Mouse (Mus musculus) MN1 (cell line): ENCODE measurements around the gene Pde4d.

Experiments
- DNase-seq: peaks from one replicate; pipeline ENCODE4 v3.0.0-alpha.2; 2016; ENCODE audit warnings: low spot score

Pde4d gene

DNA sequence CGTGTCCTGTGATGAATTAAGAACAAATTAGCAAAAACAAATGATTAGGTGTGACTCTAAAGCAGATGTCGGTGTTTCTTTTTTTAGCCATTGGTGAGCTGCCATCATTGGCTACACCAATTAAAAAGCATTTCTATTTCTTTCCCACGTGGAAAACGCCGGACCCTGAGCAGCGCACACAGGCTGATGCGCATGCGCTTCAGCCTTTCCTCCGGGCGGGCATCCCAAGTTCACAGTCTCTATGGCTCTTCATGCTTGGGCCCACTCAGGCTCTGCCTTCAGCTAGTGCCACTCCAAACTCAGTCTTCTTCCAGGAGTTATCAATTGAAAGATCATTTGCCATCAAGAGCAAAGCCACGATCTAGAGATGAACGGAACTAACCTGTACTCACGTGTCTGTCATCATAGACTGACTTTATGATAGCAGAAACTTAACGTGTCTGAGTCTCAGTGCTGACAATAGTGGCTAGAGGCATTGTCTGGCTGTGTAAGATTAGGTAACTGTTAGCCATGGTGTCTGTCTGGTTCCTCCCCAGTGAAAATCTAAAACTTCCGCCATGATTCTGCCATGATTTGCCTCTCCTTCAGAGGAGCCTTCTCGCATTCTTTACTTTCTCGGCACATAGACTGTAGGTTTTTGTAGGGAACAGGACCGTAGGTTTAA, 1175.8 kb downstream of the Pde4d start:
- no peak for DNase-seq

DNA sequence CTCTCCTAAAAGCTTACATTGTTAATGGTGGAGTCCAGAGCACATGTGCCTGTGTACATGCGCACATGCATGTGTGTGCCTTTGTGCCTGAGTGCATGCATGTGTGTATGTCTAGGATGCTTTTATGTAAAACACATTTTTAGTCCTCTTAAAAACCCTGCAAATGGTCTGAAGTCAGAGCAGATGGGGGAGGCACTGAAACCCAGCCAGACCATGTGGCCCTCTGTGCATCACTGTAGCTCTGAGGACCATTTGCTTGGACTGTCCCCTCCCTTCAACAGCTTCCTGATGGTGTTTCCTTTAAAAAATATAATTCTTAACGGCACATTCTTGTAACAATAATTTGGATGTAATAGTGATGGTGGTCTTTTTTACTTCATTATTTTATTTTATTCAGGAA, 1177.5 kb downstream of the Pde4d start:
- DNase-seq: no peak

DNA sequence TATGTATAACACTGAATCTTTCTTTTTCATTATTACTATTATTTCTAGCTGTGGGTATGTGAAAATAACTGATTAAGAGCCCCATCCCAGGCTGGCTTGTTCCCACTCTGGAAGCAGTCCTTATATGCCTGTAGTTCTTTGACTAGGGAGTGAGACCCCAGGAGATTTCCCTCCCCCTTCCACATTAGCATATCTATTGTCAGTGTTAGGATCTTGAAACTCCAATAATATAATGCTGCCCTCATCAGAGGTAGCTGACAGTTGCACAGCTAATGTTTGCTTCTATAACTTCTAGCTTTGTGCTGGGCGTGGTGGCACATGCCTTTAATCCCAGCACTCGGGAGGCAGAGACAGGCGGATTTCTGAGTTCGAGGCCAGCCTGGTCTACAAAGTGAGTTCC, 1178.9 kb downstream of the Pde4d start:
- DNase-seq: no peak

DNA sequence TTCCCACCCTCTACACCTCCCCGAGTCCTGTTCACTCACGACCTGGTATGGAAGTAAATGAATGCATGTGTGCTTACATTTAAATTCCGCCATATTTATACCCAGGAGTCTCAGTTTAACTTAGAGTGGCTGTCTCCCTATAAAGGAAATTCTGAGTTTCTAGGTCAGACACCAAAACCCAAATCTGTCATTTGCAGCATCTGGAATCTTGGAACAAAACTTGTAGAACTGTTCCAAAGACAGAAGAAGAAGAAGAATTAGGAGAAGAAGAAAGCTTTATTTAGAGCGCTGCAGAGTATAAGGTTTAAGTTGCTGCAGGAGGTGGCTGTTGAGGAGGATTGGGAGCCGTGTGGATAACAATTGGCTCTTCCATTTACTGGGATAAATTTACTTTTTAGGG, 1179.5 kb downstream of the Pde4d start:
- DNase-seq: no peak

DNA sequence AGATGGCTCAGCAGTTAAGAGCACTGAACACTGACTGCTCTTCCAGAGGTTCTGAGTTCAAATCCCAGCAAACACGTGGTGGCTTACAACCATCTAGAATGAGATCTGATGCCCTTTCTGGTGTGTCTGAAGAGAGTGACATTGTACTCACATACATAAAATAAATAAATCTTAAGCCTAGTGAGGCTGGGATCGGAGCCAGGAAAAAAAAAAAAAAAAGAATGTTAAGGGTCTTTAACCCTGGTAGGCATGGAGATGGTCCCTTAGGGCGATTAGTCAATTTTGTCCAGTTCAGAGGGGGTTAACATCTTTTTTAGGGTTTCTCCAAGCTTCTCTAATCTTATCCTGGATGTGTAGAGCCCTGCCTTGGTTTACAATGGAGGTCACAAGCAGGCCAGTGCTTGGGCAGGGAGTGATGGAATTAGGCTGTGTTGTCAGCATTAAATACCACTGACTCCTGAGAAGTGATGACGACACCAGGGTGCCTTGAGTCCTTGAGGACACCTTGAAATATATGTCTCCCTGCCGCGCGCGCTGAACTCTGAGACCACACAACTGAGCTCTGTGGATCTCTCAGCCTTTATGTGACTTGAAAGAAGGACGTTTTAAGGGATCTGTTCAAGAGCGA, 1181.8 kb downstream of the Pde4d start:
- DNase-seq: no peak

DNA sequence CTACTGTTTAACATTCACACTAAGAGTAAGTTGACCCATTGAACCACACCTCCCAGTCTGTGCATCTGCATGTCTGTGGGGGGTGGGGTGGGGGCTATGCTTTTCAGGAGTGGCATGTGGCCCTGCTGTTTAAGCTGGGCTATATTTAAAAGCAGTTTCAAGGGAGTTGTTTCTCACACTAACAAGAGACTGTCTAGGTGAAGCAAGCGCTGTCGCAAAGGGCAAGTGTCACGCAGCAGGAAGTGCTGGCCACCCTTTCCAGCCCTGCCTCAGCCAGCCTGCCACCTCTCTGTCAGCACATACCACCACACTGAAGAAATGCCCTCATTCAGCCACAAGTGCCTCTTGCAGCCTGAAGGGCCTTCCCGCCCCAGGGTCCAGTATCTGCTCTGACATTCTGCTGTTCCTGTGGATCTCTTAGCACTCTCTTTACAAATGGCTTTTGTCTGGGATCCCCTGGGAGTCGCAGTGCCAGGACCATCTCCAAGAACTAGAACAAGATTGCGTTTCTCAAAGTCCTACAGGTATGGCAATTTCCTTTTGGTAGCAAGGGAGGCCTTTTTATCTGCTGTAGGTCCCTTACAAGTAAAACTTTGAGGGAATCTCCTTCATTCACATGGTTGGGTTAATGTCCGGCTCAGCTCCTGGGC, 1182.8 kb downstream of the Pde4d start:
- no peak for DNase-seq

DNA sequence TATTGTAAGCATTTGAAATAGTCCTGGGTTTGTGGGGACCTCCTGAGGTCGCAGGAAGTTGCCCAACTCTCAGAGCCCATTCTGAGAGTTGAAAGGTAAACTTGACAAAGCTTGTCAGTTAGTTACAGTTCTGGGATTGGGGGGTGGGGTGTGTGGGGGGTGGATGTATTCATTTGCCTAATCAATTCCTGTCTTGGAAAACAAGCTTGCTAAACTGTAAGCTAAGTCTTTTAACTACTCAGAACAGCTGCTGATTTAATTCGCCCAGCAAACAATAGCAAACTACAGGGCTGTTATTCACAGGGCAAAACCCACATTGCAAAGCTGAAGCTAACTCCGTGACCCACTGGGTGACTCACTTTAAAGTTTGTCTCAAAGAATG, 1183.3 kb downstream of the Pde4d start:
- DNase-seq: no peak

DNA sequence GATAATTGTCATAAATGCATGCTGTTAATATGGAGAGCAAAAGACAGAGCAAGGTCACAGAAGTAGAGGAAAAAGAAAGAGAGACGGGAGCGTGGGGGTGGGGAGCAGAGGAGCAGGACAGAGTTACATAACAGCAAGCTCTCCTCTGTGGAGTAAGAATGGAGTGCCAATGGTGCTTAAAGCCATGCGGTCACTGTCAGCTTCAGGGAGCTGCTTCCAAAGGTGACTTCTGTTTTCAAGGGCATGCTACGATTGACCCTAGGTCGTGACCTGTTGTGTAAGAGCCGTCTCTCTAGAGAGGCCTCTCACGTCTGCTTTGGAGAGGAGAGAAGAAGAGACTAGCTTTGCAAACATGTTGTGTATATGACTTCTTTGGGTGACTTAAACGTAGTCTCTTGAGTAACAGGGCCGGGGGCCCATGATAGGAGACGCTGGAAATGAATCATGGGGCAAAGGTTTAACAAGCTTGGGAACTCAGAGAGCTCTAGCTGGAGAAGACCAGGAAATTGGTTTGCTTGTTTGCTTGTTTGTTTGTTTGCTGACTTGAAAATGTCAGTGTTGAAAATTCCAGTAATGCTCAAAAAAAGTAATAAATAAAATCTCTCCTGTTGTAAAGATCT, 1186.3 kb downstream of the Pde4d start:
- DNase-seq: no peak

DNA sequence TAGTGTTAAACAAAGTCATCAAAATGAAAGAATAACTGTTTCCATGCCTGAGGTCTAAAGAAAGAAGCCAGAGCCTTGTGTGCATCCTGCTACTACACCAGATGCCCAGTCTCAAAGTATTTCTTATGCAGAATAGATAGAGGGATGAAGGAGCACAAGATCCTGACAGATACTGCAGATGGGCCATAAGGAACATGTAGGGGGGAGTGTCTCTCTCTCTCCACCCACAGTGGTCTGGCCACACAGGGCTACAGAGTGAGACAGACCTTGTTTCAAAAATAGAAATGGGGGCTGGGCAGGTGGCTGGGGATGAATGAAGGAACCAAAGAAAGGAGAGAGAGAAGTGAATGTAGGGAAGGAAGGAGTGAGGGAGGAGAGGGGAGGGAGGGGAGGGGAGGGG, 1188.5 kb downstream of the Pde4d start:
- DNase-seq: no peak

DNA sequence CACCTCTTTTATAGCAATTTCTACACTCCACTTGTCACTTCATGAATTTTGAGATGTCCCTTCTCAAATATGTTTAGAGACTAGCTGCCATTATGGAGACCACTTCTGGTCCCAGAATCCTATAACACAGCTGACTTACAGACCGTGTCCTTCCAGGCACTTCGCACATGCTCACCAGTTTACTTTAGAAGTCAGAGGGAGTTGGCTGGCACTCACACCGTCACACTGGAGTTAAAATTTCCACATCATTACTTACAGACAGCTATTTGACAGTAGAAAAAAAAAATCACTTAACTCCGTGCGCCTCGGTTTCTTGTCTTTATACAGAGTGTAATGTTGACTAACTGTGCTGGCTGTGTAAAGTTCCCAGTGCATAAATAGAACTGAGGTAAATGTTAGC, 1189.5 kb downstream of the Pde4d start:
- DNase-seq: no peak

DNA sequence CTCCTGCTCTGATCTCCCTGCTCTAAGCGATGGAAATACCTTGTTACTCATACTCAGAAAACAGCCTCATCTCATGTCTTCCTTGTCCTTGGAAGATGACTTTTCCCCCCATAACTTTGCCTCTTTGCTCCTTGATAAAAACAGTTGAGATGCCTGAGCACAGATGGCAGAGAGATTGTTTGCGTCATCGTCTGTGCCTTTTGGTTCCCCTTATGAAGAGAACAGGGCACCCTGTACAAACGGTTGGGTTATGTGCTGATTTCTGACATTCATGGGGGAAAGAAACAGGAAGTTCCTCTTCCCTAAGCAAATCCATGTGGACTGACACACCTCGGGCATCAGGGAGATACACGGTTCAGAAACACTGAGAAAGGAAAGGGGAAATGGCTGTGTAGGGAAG, 1191.8 kb downstream of the Pde4d start:
- no peak for DNase-seq

DNA sequence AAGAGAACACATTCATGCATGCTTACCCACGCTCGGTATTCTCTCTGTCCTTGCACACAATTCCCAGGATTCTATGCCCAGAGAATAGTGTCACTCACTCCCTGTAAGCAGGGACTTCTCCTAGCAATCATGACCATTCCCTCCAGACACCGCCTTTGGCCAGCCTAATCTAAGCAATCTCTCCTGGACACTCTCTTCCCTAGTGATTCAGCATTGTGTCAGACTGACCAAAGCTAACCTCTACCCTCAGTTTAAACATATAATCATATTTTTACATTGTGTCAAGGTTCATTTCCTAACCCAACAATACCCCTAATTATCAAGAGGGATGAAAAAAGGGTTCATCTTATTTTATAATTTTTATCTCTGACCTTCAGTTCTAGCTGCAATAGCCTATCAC, 1193.7 kb downstream of the Pde4d start:
- peak; percentile 17 for DNase-seq

DNA sequence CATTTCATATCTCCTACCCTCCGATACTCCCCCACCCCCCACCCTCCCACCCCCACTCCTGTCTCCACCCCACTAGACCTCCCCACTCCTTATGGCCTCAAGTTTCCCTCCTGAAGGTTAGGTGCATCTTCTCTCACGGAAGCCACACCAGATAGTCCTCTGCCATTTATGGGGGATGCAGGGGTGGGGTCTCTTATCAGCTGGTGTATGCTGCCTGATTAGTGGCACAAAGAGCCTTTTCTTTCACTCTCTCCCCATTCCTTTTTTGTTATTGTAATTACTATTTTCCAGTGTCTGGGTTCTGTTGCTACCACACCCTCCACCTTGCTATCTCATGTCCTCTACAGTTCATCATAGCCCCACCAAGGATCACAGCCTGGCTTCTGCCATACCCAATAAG, 1194.3 kb downstream of the Pde4d start:
- no peak for DNase-seq

DNA sequence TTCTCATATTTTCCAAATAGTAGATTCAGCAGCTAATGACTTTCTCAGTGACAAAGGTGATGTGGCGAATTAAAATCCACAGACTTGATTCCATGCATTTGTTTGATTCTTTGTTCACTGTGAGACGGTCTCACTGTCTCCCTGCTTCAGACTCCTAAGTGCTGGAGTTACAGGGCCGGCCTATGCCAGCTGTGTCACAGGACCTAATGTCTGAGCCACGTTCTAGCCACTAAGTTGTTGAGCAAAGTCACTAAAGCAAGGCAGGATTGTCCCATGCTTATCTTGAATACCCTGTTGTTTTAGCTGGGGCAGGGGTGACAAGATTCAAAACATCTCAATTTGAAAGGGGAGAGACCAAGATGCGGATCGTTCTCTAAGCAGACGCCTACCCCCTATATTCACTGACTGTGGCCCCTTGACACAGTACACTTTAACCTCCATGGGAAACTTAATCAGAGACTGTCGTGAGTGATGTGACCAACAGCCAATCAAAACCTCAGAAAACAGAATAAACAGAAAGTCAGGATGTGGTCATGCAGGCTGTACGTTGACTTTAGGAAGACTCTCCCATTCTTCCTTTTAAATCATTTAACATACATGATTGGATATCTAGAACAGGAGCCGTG, 1195.6 kb downstream of the Pde4d start:
- no peak for DNase-seq

DNA sequence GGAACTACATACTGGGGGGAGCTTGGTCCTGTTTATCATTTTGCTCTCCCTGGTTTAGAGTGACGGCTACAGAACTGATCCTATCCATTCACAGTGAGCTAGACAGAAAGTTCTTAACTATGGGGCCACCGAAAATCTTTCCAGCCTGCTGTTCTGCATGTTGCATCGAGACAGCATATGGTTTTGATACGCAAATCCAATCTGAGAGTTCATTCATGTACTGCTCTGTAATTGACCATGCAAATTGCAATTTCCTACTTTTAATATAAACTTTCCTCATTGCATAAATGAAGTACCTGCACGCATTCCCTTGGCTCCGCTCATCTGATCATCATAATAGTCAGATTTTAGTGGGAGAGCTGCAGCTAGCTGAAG, 1196.1 kb downstream of the Pde4d start:
- DNase-seq: no peak

DNA sequence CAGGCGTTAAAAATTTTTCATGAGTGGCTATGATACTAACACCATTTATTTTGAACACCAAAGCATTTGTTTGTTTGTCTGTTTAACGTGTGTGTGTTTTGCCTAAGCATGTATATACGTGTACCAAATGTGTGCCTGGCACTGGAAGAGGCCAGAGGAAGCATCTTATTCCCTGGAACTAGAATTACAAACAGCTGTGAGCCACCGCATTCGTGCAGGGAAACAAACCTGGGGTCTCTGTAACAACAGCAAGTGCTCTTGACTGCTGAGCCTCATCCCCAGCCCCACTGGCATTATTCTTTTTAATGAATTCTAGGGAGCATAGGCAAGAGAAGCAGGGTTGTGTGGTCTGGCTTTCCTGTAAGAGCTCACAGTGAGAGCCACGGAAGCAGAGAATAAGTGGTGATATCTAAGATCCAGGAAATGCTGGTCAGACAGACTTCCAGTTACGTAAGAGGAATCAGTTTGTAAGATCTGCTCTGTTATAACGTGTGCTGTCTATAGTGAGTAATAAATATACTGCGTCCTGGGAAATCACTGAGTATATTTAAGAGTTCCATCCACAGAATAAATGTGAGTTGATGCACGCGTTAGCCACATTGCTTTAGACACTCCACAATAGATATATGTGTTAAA, 1197.0 kb downstream of the Pde4d start:
- no peak for DNase-seq

DNA sequence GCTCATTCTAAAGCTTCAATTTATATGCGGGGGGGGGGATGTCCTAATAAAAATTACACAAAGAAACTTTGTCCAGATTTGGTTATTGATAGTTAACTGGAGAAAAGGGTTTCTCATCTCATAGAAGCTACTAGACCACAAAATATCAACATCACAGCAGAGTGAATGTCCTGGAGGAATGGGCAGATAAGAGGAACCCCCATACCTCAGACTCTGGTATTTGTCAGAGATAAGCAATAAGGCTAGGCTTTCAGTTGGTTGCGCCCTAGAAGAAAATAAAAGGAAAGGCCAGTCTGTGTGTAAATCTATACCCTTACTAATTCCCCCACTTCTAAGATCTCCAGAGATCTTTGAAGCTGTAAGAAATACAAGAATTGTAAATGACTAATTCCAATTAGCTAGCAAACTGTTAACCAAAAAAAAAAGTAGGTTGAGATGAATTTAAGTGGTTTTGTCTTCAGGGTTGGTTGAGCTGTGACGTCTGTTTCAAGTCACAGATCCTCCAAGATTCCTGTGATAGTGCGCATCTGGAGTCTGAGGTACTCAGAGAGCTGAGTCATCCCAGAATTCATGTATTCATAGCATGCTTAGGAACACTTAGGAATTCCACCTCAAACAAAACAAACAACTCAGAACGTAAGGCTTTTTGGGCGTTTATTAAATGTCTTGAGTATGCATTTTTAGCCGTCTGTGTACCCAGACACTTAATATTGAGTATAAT, 1197.9 kb downstream of the Pde4d start:
- peak; percentile 68 for DNase-seq

DNA sequence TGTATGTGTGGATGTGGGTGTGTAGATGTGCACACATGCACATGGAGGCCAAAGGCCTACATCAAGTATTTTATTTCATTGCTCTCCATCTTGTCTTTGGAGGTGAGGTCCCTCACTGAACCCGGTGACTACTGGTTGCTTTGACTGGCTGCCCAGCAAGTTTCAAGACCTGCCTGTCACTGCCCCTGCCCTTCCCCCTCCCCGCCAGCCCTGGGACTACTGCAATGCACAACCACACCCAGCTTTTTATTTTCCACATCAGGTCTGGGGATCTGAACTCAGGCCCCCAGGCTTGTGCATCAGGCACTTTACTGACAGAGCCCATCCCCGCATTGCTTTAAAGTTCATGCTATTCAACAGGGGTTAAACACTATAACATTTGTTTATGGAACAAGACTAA, 1198.6 kb downstream of the Pde4d start:
- no peak for DNase-seq

DNA sequence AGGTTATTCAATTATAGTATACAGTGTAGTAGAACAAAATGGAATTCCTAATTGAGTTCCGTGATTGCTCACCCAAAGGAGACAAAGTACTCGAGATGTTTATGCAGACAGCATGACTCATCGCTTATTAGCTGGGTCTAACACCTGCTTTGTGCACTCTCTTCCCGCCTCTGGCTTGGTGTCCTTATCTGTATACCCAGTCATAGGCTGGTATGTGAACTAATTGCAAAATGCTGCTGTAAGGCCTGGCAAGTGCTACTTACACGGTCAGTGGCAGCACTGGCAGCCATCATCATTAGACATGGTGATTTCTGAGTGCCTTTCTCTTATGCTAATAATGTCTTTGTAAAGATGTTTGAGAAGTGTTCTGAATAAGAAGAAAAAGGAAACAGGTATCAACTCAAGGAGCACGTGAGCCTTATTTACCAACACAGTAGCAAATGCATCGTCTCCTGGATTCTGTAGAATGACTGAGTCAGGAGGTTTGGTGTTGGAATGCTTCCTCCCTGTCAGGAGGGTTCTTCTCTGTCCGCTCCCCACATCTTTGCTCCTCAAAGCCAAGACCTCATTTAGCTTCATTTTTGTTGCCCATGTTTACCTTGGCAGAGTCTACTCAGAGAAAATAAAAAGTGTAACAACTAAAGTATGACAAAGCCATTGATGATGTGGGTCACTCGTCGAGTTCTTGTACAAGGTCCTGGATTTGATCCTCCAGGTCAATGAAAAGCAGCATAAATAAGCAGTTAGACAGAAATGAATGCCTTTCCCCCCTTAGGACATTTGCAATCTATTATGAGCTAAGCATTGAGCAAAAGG, 1202.2 kb downstream of the Pde4d start:
- DNase-seq: peak; percentile 80

DNA sequence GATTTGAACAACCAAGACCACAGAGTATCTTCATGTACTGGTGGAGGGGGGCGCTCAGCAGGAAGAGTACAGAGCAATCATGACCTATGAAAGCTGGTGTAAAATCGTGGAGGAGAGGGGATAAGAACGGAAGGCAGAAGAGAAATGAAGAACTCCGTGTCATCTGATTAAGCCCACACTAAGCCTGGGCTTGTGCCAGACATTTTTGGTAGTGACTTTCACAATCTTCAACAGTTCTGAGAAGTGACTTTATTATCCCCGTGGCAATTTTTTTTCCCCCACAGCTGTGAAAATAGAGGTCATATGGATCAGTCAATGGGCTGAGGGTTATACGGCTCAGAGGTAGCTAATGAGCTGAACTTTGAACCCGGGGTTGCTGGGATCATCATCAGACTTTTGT, 1202.9 kb downstream of the Pde4d start:
- DNase-seq: no peak

DNA sequence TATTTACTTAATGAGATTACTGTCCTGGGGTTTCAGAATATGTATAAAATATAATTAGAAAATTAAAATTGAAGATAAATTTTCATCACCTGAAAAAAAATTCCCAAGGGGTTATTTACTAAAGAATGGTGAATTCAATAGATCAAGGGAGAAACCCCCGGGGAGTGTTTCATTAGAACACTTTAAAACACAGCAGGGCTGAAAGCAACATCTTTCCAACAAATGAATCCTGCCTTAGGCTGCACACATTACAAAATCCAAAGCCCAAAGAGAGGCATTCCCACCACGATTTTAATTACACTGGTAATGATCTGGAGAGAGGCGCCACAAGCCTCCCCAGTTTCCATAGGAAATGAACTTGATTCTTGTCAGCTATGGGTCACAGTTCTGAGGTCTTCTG, 1205.6 kb downstream of the Pde4d start:
- DNase-seq: no peak
